Mouse (Mus musculus) ES-Bruce4 (cell line): ENCODE results near the gene Dll3.

Source experiments
- CTCF ChIP-seq: IDR thresholded peaks from one replicate; pipeline ENCODE4 v1.8.1; 2011; ENCODE audit warnings: low read depth, low read length
- EP300 ChIP-seq: IDR thresholded peaks from 2 replicates; pipeline ENCODE4 v1.6.1; 2011; ENCODE audit warnings: low read depth, low read length; ENCODE audit not compliant: insufficient read depth
- POLR2A ChIP-seq: IDR thresholded peaks from one replicate; pipeline ENCODE4 v1.8.1; 2011; ENCODE audit warnings: low read length; ENCODE audit not compliant: insufficient read depth

DNA sequence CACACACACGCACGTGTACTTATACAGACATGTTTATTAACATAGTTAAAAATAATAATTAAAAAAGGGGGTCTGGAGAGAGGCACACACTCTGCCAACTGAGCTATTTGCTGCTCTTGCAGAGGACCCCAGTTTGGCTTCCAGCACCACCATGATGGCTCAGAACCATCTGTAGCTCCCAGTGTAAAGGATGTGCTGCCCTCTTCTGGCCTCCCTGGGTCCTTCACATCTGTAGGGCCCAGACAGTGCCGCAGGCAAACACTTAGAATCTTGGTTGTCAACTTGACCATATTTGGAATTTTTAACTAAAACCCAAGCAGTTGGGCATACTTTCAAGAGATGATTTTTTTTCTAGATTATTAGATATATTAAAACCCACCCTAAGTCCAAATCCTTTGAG, 53.1 kb downstream of the Dll3 start:
- no peak for TF ChIP-seq POLR2A
- TF ChIP-seq CTCF, result peak; percentile 32
- TF ChIP-seq EP300, result no peak
